Mouse (Mus musculus) heart, embryonic 16.5 days (tissue): ENCODE data around the gene Gm20721. TPM values are rescaled to one million over a fixed set of nuclear protein-coding genes. Genes with fewer than 3 reads are reported as not detected.
A peak's percentile ranks its signal among the peaks of the same experiment; 100 is the strongest.
"Not testable (repeated sequence)": the region's sequence is repeated elsewhere in the genome, so short reads cannot be mapped to it uniquely, and the experiment has no call there.

ENCODE experiments used
- ATAC-seq: fragments of 200-750 bp; cut with Nextera tagmentation; replicated peaks from 2 replicates; pipeline ENCODE4 v1.8.0; 2017; ENCODE audit warnings: moderate number of reproducible peaks; ENCODE audit not compliant: insufficient read depth, low FRiP score; ENCODE audit errors: extremely low read depth
- H3K27ac ChIP-seq: fragments of 300-500 bp; sonication (generic); 2 replicates; pipeline ENCODE4 v1.5.1; 2014; ENCODE audit warnings: mild to moderate bottlenecking, low read length, control low read depth, moderate library complexity
- H3K27me3 ChIP-seq: fragments of 300-500 bp; sonication (generic); 2 replicates; pipeline ENCODE4 v1.6.1; 2014; ENCODE audit warnings: low read length, mixed read lengths; ENCODE audit not compliant: control insufficient read depth, insufficient read depth
- H3K36me3 ChIP-seq: fragments of 300-500 bp; sonication (generic); 2 replicates; pipeline ENCODE4 v1.6.1; 2014; ENCODE audit not compliant: control insufficient read depth, insufficient read depth
- H3K4me1 ChIP-seq: fragments of 300-500 bp; sonication (generic); 2 replicates; pipeline ENCODE4 v1.6.1; 2014; ENCODE audit warnings: low read length, mixed read lengths; ENCODE audit not compliant: control insufficient read depth, insufficient read depth
- H3K4me2 ChIP-seq: fragments of 300-500 bp; sonication (generic); 2 replicates; pipeline ENCODE4 v1.6.1; 2014; ENCODE audit warnings: low read depth, mild to moderate bottlenecking, control low read depth, low read length
- H3K4me3 ChIP-seq: fragments of 300-500 bp; sonication (generic); 2 replicates; pipeline ENCODE4 v1.5.1; 2014; ENCODE audit warnings: mild to moderate bottlenecking, control low read depth, low read length
- H3K9ac ChIP-seq: fragments of 300-500 bp; sonication (generic); 2 replicates; pipeline ENCODE4 v1.6.1; 2014; ENCODE audit warnings: low read length, control low read depth
- H3K9me3 ChIP-seq: fragments of 300-500 bp; sonication (generic); replicated peaks from 2 replicates; pipeline ENCODE4 v1.6.1; 2016; ENCODE audit warnings: low read length; ENCODE audit not compliant: control insufficient read depth
- WGBS: fragments of 180-500 bp; shearing (Covaris S2); extraction: QIAGEN DNeasy Blood & Tissue Kit; methylation state at CpG from one replicate; pipeline ENCODE4 v1.1.7; 2014; 5-methylcytosine and 5-hydroxymethylcytosine counted together
- polyA plus RNA-seq: library from polyadenylated mRNA; unstranded; fragments of >200 nt; fragmentation: Nextera tagmentation; extraction: Ambion mirVana; gene quantifications from 2 replicates; pipeline ENCODE4 v1.2.1, GENCODE M21; 2015

Gm20721 gene
- polyA plus RNA-seq, 1 experiment from 2014 or later, result 41.6 TPM

DNA sequence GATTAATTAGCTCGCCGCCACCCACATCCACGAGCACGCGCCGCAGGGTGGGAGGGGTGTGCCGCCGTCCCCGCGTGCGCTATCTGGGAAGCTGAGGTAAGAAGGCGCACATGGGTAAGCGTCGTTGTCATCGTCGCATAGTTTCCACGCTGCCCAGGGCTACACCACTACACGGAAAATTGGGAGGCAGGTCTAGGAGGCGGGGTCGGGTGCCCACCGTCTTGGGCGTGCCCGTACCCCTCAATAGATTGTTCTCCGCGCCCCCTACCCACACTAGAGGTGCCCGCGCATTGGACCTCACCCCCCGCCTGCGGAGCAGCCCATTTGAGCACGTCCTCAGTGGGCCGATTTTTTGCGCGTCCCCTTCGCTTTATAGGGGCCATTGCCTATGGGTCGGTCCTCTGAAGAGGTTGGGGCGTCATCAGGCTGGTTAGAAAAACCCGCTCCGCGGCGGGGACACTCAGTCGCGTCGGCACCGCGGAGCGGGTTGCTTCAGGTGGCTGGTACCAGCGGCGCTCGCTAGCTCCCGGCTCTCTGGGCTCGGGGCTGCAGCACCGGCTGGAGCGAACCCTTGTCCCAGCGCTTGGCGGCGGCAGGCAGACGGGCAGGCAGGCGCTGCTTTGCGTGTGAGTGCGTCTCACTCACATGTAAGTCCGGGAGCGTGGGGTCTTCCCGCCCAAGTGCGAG, 19.1 kb downstream of the Gm20721 start:
- peak overlapping the region; percentile 64 for H3K4me2 ChIP-seq
- no peaks in the 10 kb centered on the region for H3K27me3 ChIP-seq
- 0 out of 2 replicates have a peak, but pooled peaks cover 4% of the 10 kb centered on the region for H3K9me3 ChIP-seq
- WGBS, result 54% methylated on average over 64 of the region's 64 CpGs
- H3K4me3 ChIP-seq, result peak overlapping the region; percentile 96
- no peaks in the 10 kb centered on the region for H3K36me3 ChIP-seq
- H3K9ac ChIP-seq, result peak overlapping the region; percentile 68
- peak; percentile 20 for ATAC-seq
- peak overlapping the region; percentile 67 for H3K27ac ChIP-seq
- H3K4me1 ChIP-seq, result peaks cover 13% of the 10 kb centered on the region

DNA sequence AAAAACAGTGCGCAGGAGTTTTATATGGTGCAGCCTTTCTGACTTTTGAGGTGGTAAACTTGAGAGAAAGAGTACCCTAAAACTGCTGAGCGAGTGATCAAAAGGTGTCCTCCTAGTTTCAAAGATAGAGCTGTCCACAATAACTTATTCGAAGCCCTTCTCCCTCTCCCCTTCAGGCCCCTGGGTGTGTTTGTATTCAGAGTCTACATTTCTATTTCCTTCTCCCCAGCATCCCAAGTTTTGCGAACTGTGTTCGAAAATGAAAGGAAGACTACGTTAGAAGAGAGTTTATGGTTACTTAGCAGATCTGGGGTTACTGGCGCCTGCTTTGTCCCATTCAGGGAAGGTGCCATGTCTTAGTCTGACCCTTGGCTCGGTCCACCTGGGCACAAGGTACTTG, 20.0 kb downstream of the Gm20721 start:
- Histone ChIP-seq H3K27ac (no peak overlapping the region), H3K9me3 (0 out of 2 replicates have a peak, but pooled peaks cover 4% of the 10 kb centered on the region), H3K4me1 (peaks cover 6% of the 10 kb centered on the region; the same call in 1 of the 2 replicates), H3K27me3 (no peaks in the 10 kb centered on the region), H3K36me3 (no peaks in the 10 kb centered on the region), H3K9ac (peak overlapping the region; percentile 68), H3K4me2 (peak overlapping the region; percentile 64), H3K4me3 (peak overlapping the region; percentile 96)
- 67% methylated on average over 8 of the region's 8 CpGs for WGBS
- ATAC-seq, result no peak

DNA sequence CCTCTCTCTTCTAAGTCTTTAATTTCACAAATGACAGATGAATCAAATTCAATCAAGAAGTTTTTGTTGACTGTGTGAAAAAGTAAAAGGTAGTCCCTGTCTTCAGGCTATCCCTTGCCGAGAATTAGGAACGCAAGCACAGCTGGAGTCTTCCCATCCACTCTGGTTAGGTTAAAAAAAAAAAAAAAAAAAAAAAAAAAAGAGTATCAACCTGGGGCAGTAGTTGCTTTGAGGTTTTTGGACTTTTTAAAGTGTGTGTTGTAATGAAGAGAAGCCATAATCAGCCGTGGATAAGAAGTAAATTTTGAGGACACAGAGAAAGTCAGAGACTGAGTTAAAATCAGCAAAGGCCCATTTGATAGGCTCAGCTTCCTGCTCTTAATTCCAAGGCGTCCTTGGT, 20.5 kb downstream of the Gm20721 start:
- no peak for ATAC-seq
- H3K9me3 ChIP-seq, result 0 out of 2 replicates have a peak, but pooled peaks cover 4% of the 10 kb centered on the region
- H3K9ac ChIP-seq, result no peak overlapping the region
- H3K4me3 ChIP-seq, result peak overlapping the region; percentile 96
- WGBS, result 69% methylated on average over 4 of the region's 4 CpGs
- H3K36me3 ChIP-seq, result no peaks in the 10 kb centered on the region
- no peaks in the 10 kb centered on the region for H3K27me3 ChIP-seq
- peak overlapping the region; percentile 64 for H3K4me2 ChIP-seq
- H3K27ac ChIP-seq, result no peak overlapping the region
- peaks cover 6% of the 10 kb centered on the region; the same call in 1 of the 2 replicates for H3K4me1 ChIP-seq

DNA sequence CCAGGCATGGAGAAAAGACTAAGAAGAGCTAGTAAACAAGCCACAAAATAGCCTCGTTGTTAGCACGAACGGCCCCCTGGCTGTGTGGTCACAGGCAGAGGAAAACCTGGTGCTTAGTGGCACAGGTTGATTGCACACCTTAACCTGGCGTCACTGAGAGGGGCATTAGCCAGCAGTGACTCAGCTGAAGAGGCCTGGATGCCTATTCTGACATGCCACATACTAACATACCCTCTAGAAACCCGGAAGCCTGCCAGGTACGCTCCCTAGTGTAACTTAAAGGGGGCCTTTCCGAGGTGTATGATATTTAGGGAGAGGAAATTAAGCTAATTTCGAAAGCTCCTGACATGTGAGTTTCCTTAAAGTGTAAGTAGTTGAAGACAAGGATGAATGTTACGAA, 29.9 kb downstream of the Gm20721 start:
- no peak overlapping the region for H3K27ac ChIP-seq
- H3K9me3 ChIP-seq, result no peaks in the 10 kb centered on the region
- no peak for ATAC-seq
- H3K36me3 ChIP-seq, result no peaks in the 10 kb centered on the region
- no peaks in the 10 kb centered on the region; the same call in 1 of the 2 replicates for H3K4me1 ChIP-seq
- no peaks in the 10 kb centered on the region for H3K27me3 ChIP-seq
- H3K4me2 ChIP-seq, result no peak overlapping the region
- WGBS, result 88% methylated on average over 9 of the region's 9 CpGs
- H3K4me3 ChIP-seq, result no peak overlapping the region
- no peak overlapping the region for H3K9ac ChIP-seq

DNA sequence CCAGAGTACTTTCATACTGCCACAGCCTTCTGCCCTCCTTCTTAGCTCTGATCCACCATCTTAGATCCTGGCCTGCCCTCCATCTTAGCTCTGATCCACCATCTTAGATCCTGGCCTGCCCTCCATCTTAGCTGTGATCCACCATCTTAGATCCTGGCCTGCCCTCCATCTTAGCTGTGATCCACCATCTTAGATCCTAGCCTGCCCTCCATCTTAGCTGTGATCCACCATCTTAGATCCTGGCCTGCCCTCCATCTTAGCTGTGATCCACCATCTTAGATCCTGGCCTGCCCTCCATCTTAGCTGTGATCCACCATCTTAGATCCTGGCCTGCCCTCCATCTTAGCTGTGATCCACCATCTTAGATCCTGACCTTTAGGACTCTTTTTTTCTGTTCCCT, 31.1 kb downstream of the Gm20721 start:
- H3K9me3 ChIP-seq, H3K27me3 ChIP-seq, H3K4me2 ChIP-seq, H3K4me1 ChIP-seq, H3K4me3 ChIP-seq, H3K9ac ChIP-seq, H3K36me3 ChIP-seq, ATAC-seq, H3K27ac ChIP-seq: not testable (repeated sequence)

DNA sequence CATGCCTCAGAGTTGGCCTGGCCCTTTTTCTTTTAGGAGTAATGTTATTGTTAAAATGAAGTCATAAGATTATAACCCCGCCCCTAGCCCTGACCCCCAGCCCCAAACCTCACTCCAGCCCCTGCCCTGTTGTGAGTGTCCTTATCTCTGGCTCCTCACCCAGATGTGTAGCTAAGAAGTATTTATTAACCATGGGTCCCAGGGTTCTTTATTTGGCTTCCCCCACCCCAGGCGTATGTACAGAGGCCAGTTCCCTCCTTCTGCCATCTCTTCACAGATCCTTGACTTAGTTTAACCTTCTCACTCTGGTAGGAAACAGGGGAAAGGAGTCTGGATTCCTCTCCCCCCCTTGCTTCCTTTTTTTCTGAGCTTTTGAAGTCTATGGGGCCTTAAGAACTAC, 33.9 kb downstream of the Gm20721 start:
- Histone ChIP-seq H3K4me3 (no peak overlapping the region), H3K27ac (0 out of 2 replicates have a peak overlapping the region, but pooled peaks have one; percentile 24), H3K4me1 (no peaks in the 10 kb centered on the region; the same call in 1 of the 2 replicates), H3K4me2 (no peak overlapping the region), H3K36me3 (no peaks in the 10 kb centered on the region), H3K27me3 (no peaks in the 10 kb centered on the region), H3K9me3 (no peaks in the 10 kb centered on the region), H3K9ac (no peak overlapping the region)
- no peak for ATAC-seq
- 87% methylated on average over 2 of the region's 2 CpGs for WGBS

DNA sequence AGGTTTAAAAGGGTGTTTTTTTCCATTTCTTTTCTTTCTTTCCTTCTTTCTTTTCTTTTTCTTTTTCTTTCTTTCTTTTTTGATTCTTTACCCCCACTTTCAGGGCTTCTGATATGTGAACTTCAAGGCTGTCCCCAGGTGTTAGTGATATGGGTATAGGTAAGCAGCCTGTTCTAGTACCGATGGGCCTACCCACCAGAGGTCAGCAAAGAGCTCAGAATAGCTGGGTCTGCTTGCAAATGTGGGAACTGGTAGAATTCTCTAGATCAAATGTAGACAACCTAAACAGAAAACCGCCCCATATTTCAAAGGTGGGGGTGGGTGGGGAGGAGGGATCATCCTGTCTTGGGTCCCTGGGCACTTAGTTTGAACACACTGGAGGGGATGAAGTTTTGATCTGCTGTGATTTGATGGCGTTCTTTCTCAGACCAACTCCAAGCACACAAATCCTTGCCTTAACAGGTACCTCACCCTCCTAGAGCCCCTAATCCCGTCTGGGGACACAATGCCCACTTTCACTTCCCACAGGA, 34.3 kb downstream of the Gm20721 start:
- no peak overlapping the region for H3K4me3 ChIP-seq
- H3K9ac ChIP-seq, result 0 out of 2 replicates have a peak overlapping the region, but pooled peaks have one; percentile 15
- H3K4me2 ChIP-seq, result no peak overlapping the region
- ATAC-seq, result peak; percentile 75
- H3K9me3 ChIP-seq, result no peaks in the 10 kb centered on the region
- WGBS, result 30% methylated on average over 4 of the region's 4 CpGs
- no peaks in the 10 kb centered on the region for H3K36me3 ChIP-seq
- no peak overlapping the region for H3K27ac ChIP-seq
- no peaks in the 10 kb centered on the region; the same call in 1 of the 2 replicates for H3K4me1 ChIP-seq
- no peaks in the 10 kb centered on the region for H3K27me3 ChIP-seq

DNA sequence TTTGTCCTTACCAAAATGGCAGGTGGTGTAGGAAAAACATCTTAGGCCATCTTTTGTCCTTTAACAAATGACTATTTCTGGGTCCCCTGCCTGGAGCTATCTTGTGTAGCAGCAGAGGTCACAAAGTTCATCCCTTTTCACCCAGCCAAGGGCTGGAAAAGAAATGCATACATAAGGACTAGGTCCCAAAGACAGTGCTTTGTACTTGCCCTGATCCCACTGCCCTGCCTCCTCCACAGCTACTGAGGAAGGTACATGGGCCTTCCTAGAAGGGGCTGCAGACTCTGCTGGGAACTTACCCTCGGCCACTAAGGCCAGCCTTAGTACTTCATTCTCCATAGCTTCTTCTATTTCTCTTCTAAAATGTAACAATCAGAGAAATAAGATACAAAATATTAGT, 34.9 kb downstream of the Gm20721 start:
- Histone ChIP-seq H3K4me3 (no peak overlapping the region), H3K27ac (no peak overlapping the region), H3K4me1 (no peaks in the 10 kb centered on the region; the same call in 1 of the 2 replicates), H3K9me3 (no peaks in the 10 kb centered on the region), H3K27me3 (no peaks in the 10 kb centered on the region), H3K9ac (no peak overlapping the region), H3K4me2 (no peak overlapping the region), H3K36me3 (no peaks in the 10 kb centered on the region)
- ATAC-seq, result no peak
- 71% methylated on average over 1 of the region's 1 CpGs for WGBS

DNA sequence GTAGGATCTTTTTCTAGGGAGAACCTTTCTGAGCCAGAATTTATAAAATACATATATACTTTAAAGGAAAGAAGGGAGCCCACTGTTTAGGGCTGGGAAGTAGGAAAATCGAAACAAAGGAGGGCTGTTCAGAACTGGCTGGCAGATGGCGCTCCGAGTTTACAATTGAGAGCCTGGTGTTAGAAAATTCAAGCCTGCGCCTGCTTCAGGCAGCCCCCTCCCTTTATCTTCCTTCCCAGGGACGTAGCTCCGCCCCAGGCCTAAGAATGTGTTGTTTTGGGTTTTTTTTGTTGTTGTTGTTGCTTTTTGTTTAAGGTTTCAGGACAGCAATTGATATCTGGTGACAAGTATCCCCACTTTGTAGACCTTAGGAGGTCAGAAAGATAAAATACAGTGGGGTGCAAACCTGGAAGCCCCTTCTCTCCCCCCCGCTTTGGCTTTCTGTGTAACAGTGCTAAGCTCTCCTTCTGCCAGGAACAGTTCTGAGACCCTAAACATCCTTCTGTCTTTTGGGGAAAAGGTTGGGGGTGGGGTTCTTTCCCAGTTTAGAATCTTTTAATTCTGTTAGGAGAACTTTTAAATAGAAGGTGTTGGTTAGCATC, 35.5 kb downstream of the Gm20721 start:
- WGBS, result 16% methylated on average over 7 of the region's 7 CpGs
- no peaks in the 10 kb centered on the region for H3K9me3 ChIP-seq
- no peak overlapping the region for H3K4me3 ChIP-seq
- no peak for ATAC-seq
- no peaks in the 10 kb centered on the region for H3K36me3 ChIP-seq
- no peak overlapping the region for H3K9ac ChIP-seq
- H3K27me3 ChIP-seq, result no peaks in the 10 kb centered on the region
- H3K4me2 ChIP-seq, result no peak overlapping the region
- H3K4me1 ChIP-seq, result no peaks in the 10 kb centered on the region; the same call in 1 of the 2 replicates
- no peak overlapping the region for H3K27ac ChIP-seq
